Mouse (Mus musculus): ENCODE results near the gene Prss45.

Prss45 gene

DNA sequence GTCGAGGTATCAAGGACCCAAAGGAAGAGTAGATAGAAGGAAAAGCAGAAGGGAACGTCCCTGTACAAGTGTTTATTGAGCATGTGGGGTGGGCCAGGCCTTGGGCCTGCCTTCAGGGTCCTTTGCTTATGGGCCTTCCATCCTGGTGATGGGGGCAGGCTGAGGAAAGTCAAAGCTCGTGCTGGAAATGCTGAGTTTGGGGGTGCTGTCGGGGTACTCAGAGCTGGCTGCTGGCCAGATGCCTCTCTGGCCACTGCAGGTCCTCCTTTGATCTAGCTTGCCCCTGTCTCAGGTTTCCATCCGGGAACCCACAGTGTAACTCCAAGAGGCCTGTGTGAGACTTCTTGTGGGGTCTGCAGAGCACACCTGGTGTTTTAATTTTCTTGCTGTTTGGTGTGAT lies 24.1 kb downstream of the Prss45 start:
- DNase-seq: no peak

DNA sequence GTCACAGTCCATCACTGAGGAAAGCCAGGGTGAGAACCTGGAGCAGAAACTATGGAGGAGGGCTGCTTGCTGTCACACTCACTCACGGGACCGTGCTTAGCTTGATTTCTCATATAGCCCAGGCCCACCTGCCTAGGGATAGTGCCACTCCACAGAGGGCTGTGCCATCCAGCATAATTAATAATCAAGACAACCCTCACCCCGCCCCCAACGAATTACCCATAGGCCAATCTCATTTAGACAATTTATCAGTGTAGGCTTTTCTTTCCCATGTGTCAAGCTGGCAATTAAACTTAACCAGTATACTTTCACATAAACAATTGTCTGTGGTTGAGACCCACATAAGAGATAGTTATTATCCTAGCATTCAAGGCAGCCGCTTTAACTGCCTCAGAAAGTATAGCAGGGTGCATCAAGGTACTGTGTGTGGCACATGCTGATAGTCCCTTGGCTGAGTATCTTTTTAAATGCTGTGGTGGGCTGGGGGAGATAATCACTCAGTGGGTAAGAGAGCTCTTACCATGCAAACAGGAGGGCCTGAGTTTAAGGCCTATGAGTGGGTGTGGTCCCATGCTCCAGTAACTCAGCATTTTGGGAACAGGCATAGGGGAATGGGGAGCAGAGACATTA lies 24.7 kb downstream of the Prss45 start:
- DNase-seq: no peak

- peak; percentile 58 to 74 for DNase-seq
Measured at GRCm38 (mm10) chr9:110871030-110871429, 36.6 kb downstream of the Prss45 start.

DNA sequence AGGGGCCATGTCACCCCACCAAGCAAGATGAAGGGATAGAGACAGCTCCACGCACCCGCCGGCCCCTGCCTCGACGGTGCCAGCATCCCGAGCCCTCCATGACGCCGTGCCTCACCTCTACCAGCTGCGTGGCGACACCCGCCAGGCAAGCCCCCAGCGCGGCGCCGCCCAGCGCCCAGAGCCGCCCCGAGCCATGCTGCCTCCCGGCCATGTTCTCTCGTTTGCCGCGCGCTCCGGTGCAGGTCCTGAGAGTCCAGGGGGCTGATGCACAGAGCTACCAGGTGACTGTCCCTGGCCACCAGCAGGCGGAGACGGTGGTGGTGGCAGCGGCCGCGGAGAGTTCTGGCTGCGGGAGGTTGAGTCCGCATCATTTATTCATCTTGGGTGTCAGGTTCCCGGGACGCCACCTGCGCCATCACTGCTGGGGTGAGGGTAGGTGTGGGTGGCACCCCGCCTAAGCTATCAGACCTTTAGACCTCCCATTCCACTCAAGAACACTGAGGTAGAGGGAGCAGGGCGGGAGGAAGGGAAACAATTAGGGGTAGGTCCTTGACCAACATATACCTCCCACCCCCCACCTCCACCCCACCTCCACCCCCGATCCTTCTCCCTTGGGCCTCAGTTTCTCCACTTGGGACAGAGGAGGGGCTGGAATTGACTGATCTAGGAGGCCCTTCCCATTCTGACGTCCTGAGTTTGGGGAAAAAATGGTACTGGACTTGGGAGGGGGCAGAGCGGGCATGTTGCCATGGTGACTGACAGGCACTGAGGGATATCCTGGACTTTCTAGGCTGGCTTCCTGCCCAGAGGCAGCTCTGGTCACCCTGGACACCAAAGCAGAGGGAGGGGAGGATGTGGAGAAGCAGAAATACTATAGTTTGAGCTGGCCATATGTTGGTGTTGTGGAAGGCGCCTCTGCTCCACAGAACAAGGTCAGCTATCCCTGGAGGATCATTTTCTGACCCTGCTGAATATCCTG lies 39.6 kb downstream of the Prss45 start:
- DNase-seq: peak in 1 of 2 experiments; percentile 37

GRCm38 (mm10) chr9:110874660-110875191 lies 40.3 kb downstream of the Prss45 start:
- DNase-seq: no peak

DNA sequence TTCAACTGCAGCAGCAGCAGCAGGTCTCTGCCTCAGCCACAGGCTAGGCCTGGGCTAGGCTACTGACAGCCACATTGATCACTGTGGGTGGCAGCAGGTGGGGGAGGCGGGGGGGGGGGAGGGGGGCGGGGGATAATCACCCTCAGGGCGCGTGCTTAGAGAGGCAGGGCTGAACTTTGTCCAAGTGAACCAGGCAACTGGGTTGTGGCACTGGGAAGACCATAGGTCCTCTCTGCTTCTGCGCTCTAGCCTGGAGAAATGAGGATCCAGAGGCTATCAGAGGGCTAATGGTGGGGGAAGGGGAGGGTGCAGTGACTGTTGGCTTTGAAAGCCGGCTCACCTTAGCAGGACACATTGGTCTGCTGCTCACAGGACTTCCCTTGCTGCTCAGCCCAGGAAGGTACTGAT lies 40.9 kb downstream of the Prss45 start:
- DNase-seq: no peak

DNA sequence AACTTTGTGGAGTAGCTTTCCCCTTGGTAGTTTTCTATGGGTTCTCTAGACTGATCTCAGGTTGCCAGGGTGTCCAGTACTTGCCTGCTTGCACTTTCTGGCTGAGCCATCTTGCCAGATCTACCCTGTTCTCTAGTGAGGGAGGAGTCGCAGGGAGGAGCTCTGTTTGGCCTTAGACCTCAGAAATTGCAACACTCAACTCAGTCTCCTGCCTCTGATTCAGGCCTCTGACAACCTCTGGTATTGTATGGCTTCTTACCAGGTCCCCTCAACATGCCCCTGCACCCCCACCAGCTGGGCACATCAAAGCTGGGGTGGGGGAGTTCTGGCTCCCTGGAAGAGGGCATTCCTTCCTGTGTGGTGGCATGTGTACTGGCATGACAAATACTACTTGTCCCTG lies 43.0 kb downstream of the Prss45 start:
- DNase-seq: no peak

DNA sequence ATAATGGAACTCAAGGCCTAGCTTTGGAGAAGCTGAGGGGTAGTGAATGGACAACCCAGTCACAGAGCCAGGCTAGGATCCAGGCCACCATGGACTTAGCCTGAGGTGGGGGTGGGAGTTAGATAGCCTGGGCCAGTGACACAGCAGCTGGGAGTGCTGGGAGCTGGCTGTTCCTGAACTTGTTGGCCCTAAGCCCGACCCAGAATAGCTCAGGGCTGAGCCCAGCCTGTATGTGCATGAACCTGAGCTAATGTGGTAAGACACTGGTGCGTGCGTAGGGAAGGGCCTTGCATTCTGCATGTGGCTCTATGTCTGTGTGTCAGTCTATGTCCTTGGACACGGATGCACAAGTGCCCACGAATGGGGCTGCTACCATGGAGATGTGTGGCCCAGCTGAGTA lies 43.5 kb downstream of the Prss45 start:
- peak in 1 of 2 experiments; percentile 38 for DNase-seq

DNA sequence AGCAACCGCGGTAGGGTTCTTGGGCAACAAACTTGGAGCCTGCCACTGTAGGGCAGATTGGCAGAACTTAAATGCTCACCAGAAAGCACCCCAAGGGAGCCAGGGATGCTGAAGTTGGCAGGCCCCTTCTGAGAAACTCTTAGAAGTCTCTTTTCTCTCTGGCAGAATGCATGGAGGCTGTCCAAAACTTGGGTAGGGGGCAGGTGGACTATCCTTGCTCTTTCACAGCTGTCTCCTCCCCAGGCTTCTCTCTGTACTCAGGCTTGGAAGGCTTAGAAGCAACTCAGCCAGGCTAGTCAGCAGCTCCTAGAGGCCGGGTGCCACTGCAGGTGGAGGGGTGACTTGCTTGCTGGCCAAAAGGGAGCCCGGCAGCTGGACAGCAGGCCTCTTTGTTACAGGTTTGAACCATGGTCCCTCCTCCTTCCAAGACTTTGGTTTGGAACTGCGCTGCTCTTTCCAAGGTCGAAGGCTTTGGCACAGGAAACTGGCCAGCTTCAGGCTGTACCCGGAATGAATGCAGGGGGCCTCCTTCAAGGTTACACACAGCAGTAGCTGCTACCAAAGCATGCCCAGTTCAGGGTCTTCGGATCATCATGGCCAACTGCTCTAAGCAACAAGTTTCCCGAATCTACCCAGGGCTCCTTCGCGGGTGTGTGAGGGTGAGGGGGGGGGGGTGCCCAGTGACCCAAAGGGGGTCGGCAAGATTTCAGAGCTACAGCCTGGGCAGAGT lies 45.0 kb downstream of the Prss45 start, which contains the start of gene Als2cl:
Als2cl (plus strand) TSS at position 680 of the 730 bp plus-strand sequence.
- DNase-seq: no peak

DNA sequence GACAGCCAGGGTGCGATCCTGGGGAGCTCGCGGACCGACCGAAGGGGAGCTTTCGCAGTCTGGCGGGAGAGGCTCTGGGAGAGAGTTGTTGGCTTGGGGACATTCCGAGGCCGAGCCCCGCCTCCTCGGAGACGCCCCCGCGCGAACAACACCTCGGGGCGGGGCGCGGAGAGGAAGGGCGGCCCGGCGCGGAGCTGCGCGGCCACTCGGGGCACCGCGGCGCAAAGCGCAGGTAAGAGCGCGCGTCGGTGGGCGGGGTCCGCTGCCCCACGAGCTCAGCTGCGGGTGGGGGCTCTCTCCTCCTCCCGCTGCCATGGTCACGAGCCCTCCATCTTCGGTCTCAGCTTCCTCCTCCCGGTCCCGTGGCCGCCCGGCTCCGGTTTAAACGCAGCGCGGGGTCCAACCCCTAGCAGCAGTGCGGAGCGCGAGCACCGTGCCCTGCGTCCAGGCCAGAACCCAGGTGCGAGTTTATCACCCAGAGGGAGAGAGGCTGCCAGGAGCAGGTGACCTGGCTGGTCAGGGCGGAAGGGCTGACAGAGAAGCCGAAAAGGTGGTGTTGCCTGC lies 45.7 kb downstream of the Prss45 start, which contains the start of gene Tmie:
Tmie (minus strand) TSS at position 116 of the 564 bp plus-strand sequence.
- DNase-seq: peak; percentile 25 to 50

- no peak for DNase-seq
Measured at GRCm38 (mm10) chr9:110880772-110881171, 46.4 kb downstream of the Prss45 start.

- DNase-seq: no peak
Measured at GRCm38 (mm10) chr9:110881953-110882352, 47.6 kb downstream of the Prss45 start.

DNA sequence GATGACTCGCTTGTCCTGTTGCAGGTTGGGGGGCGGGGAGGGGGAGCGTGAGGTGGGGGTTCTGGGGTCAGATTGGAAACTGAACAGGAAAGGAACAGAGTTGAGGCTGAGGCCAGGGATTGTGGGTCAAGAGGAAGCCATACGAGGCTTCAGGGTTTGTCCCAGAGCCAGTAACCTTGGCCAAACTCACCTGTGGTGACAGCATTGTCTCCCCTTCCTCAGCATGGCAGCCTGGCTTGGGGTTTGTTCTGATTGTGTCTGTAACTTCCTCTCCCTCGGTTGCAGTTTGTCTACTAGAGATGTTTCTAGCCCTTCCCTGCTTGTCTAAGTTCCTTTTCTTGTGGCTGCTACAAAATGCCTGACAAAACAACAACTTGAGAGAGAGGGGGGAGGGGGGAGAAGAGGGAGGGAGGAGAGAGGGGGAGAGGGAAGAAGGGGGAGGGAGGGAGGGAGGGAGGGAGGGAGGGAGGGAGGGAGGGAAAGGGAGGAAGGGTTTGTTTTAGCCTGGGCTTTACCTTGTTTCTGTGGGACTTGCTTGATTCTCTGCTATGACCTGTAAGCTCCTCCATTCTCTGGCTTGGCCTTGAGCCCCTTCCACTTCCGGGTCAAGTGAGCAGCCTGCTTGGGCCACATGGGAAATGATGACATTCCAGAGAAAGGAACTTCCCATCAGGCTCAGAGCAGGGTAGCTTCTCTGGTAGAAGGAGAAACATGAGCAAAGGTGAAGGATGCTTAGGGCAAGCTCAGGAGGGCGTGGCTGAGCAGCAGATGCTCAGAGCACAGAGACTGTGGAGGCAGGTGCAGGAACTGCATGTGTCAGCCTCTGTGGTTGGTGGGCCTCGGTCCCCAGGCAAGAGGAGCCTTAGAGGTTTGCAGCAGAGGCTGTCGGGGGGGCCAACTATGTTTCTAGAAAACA lies 53.3 kb downstream of the Prss45 start:
- DNase-seq: no peak

DNA sequence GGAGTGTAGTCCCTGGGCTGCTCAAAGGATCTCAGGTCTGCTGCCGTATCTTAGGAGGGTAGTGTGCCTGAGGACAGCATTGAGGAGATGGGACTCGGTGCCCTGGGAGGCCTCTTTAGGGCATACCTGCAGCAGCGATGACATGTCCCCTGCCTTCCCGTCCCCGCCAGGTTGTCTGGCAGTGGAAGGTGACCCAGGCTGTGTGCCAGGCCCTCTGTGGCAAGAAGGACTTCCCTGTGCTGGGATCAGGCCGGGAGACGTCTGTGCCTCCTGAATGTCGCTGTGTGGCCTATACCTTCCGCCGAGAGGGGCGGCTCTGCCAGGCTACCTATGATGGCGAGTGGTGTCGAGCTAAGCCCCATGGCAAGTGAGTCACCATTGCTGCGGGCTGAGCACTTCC lies 54.5 kb downstream of the Prss45 start:
- no peak for DNase-seq

GRCm38 (mm10) chr9:110890026-110890783 lies 55.8 kb downstream of the Prss45 start:
- no peak for DNase-seq
